Mouse (Mus musculus) MEL (cell line): ENCODE measurements at regions not wholly inside any gene's neighbourhood (a gene's known extent, or its start where the extent isn't known, plus 50 kb on each side); places are given as distances from the start of the nearest gene placed in this dataset.

Experiments used
- CTCF ChIP-seq, 3 experiments: IDR thresholded peaks in 2 of 3; conservative IDR thresholded peaks in 1 of 3; 2 replicates each; pipeline ENCODE4 v1.5.1; 2011 to 2012; ENCODE audit warnings: low read length in 3 of 3, low read depth in 2 of 3, mild to moderate bottlenecking in 2 of 3, improper control_type of control experiment in 1 of 3, inconsistent platforms in 1 of 3, mixed read lengths in 1 of 3, moderate library complexity in 1 of 3; ENCODE audit not compliant: control insufficient read depth in 1 of 3, insufficient read depth in 1 of 3, poor library complexity in 1 of 3, severe bottlenecking in 1 of 3
- MAX ChIP-seq: IDR thresholded peaks from 2 replicates; pipeline ENCODE4 v1.6.1; 2011; ENCODE audit warnings: low read length, improper control_type of control experiment
- POLR2AphosphoS2 ChIP-seq: IDR thresholded peaks from 2 replicates; pipeline ENCODE4 v1.6.1; 2011; ENCODE audit warnings: low read length, improper control_type of control experiment
- RAD21 ChIP-seq: IDR thresholded peaks from 2 replicates; pipeline ENCODE4 v1.6.1; 2011; ENCODE audit warnings: mild to moderate bottlenecking, low read depth, low read length, improper control_type of control experiment
- TAL1 ChIP-seq: IDR thresholded peaks from 2 replicates; pipeline ENCODE4 v1.6.1; 2012; ENCODE audit warnings: mild to moderate bottlenecking, inconsistent platforms, low read length, moderate library complexity, mixed read lengths
- UBTF ChIP-seq: IDR thresholded peaks from 2 replicates; pipeline ENCODE4 v1.6.1; 2012; ENCODE audit warnings: low read depth, mild to moderate bottlenecking, inconsistent platforms, low read length, improper control_type of control experiment, moderate library complexity, borderline replicate concordance; ENCODE audit not compliant: insufficient read depth

DNA sequence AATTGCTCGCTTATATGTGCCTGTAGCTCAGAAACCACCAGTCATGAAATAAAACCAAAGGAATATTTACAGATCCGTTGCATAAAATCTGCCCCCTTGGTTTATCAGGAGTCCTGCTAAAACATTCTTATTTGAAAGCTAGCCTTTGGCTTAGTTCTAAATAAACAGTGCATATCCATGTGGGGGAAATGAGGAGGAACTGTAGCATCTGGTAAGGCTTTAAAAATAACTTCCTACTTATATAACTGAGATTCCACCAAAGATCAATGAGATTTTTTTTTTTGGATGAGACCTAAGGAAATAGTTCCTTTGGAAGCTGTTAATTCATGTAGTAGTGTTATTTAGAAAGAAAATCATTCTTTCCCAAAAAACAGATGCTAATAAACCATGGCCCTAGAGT, 117.8 kb upstream of the Slco6d1 start:
- TF ChIP-seq CTCF (IDR thresholded peaks at IDR 0.05 in 2 of 3, conservative IDR thresholded peaks at IDR 0.05 in 1 of 3; ENCODE audit: control insufficient read depth in 1 of 3, insufficient read depth in 1 of 3, low read depth in 2 of 3, low read length in 3 of 3, poor library complexity in 1 of 3, severe bottlenecking in 1 of 3) (no peak), TAL1 (no peak), MAX (no peak), RAD21 (no peak), UBTF (no peak), POLR2AphosphoS2 (no peak)
